Mouse (Mus musculus): Measurements from ENCODE around the gene Nup98. TPM values are rescaled to one million over a fixed set of nuclear protein-coding genes. Genes with fewer than 3 reads are reported as not detected.

Gene Nup98
- total RNA-seq, 1 experiment from 2014 or later = 61.0 TPM

Other genes with a start within 250 kb of the Nup98 start
- gene Il18bp, start 191.5 kb downstream of the Nup98 start, total RNA-seq (2021) = 7.4 and 8.9 TPM in 2 replicates
- 28.5 and 34.7 TPM in 2 replicates for gene Rnf121, start 144.7 kb downstream of the Nup98 start, total RNA-seq (2021)
- 18.0 and 19.9 TPM in 2 replicates for gene Xndc1, start 144.7 kb downstream of the Nup98 start, total RNA-seq (2021)
- 0.33 and 1.9 TPM in 2 replicates for gene Xntrpc, start 144.5 kb downstream of the Nup98 start, total RNA-seq (2021)
- gene Trpc2, start 127.1 kb downstream of the Nup98 start, total RNA-seq (2021) = 0.67 TPM in 1 of 2 replicates, not detected in the other
- not detected in 2 replicates for gene Art1, start 108.4 kb downstream of the Nup98 start, total RNA-seq (2021)
- gene Art5, start 100.7 kb downstream of the Nup98 start, total RNA-seq (2021) = not detected in 2 replicates
- gene Chrna10, start 93.3 kb downstream of the Nup98 start, total RNA-seq (2021) = not detected in 2 replicates
- gene Pgap2, start within 50 bp of the Nup98 start, total RNA-seq (2021) = 82.3 and 110 TPM in 2 replicates
- gene Rhog, start 45.9 kb upstream of the Nup98 start, total RNA-seq (2021) = 58.9 and 59.7 TPM in 2 replicates
- 52.4 and 65.8 TPM in 2 replicates for gene Stim1, start 57.6 kb upstream of the Nup98 start, total RNA-seq (2021)
- 28.2 and 36.0 TPM in 2 replicates for gene Rrm1, start 231.5 kb upstream of the Nup98 start, total RNA-seq (2021)